ENCODE assay signal across 14 mouse cellular contexts in genomic region chr11:24094086-24094487, GRCm38 (mm10). TPM values are rescaled to one million over a fixed set of nuclear protein-coding genes. Genes with fewer than 3 reads are reported as not detected.
DNase-seq lines count a peak whose midpoint lies in the region; ATAC-seq and TF ChIP-seq lines count a peak whose summit lies in the region.
"Had no signal": no experiment of that assay in that cellular context is flagged by ENCODE, and none has a peak within 500 bp of the region (broad histone marks: within the 10 kb centered on the region; RNA-seq: fewer than 3 reads in every experiment).

No protein-coding gene starts in this region.

- H3K9me3 ChIP-seq in heart, postnatal 0 days (replicated peaks; ENCODE audit: control insufficient read depth, low read length), result no peaks in the 10 kb centered on the region
- no peaks in the 10 kb centered on the region for H3K9me3 ChIP-seq in heart, embryonic 10.5 days
- no peaks in the 10 kb centered on the region for H3K9me3 ChIP-seq in midbrain, embryonic 11.5 days (ENCODE audit: control insufficient read depth, low read length)
- H3K9me3 ChIP-seq in midbrain, embryonic 10.5 days (replicated peaks), result no peaks in the 10 kb centered on the region
- H3K9me3 ChIP-seq in forebrain, embryonic 15.5 days, result no peaks in the 10 kb centered on the region
- H3K9me3 ChIP-seq in stomach, postnatal 0 days (ENCODE audit: control insufficient read depth, low read length), result no peaks in the 10 kb centered on the region
- H3K9me3 ChIP-seq: limb, embryonic 12.5 days had no signal

- H3K4me1 ChIP-seq in heart, postnatal 0 days (ENCODE audit: control insufficient read depth, insufficient read depth), result peaks cover 14% of the 10 kb centered on the region; the same call in 1 of the 2 replicates
- peaks cover 25% of the 10 kb centered on the region for H3K4me1 ChIP-seq in heart, embryonic 10.5 days
- H3K4me1 ChIP-seq in midbrain, embryonic 11.5 days (ENCODE audit: control insufficient read depth, insufficient read depth, low read length), result peaks cover 23% of the 10 kb centered on the region
- peaks cover 51% of the 10 kb centered on the region for H3K4me1 ChIP-seq in midbrain, embryonic 10.5 days
- H3K4me1 ChIP-seq in forebrain, embryonic 15.5 days, result peaks cover 92% of the 10 kb centered on the region
- peaks cover 8% of the 10 kb centered on the region for H3K4me1 ChIP-seq in stomach, postnatal 0 days (replicated peaks; ENCODE audit: control insufficient read depth, insufficient read depth)

- 18% methylated on average over 5 of the region's 5 CpGs for WGBS in heart, postnatal 0 days
- 44% methylated on average over 5 of the region's 5 CpGs for WGBS in heart, embryonic 10.5 days
- 66% methylated on average over 5 of the region's 5 CpGs for WGBS in midbrain, embryonic 11.5 days
- WGBS in midbrain, embryonic 10.5 days, result 63% methylated on average over 5 of the region's 5 CpGs
- 36% methylated on average over 5 of the region's 5 CpGs for WGBS in forebrain, embryonic 15.5 days
- WGBS in stomach, postnatal 0 days, result 40% methylated on average over 5 of the region's 5 CpGs

- H3K4me2 ChIP-seq in heart, postnatal 0 days (ENCODE audit: low read depth, low read length), result peak overlapping the region; percentile 45
- no peak overlapping the region for H3K4me2 ChIP-seq in midbrain, embryonic 11.5 days
- peak overlapping the region; percentile 47 for H3K4me2 ChIP-seq in forebrain, embryonic 15.5 days (replicated peaks)
- no peak overlapping the region for H3K4me2 ChIP-seq in stomach, postnatal 0 days (replicated peaks; ENCODE audit: low read depth)

- no peak for TF ChIP-seq EP300 in heart, postnatal 0 days (IDR thresholded peaks at IDR 0.05; ENCODE audit: low read depth)
- no peak for TF ChIP-seq EP300 in stomach, postnatal 0 days (optimal IDR thresholded peaks at IDR 0.05)

- H3K27me3 ChIP-seq in heart, postnatal 0 days (ENCODE audit: control insufficient read depth, insufficient read depth, low read length), result no peaks in the 10 kb centered on the region
- no peaks in the 10 kb centered on the region for H3K27me3 ChIP-seq in heart, embryonic 10.5 days (ENCODE audit: insufficient read depth, poor library complexity, severe bottlenecking)
- H3K27me3 ChIP-seq in midbrain, embryonic 11.5 days (ENCODE audit: control insufficient read depth, insufficient read depth, low read length), result no peaks in the 10 kb centered on the region
- H3K27me3 ChIP-seq in midbrain, embryonic 10.5 days (ENCODE audit: low read depth, poor library complexity, severe bottlenecking), result peaks cover 50% of the 10 kb centered on the region
- H3K27me3 ChIP-seq in forebrain, embryonic 15.5 days, result no peaks in the 10 kb centered on the region
- no peaks in the 10 kb centered on the region for H3K27me3 ChIP-seq in stomach, postnatal 0 days (ENCODE audit: control insufficient read depth, insufficient read depth, low read length)
- H3K27me3 ChIP-seq: limb, embryonic 12.5 days had no signal

- intact Hi-C loops in gastrocnemius, postnatal 36 days (cut with DNase I), result no loop called here

- ATAC-seq in heart, postnatal 0 days (ENCODE audit: insufficient read depth, low read depth), result peak; percentile 51; the same call in 1 of the 2 replicates
- ATAC-seq in midbrain, embryonic 11.5 days (ENCODE audit: low FRiP score), result no peak
- ATAC-seq in forebrain, embryonic 15.5 days (replicated peaks), result 0 out of 2 replicates have a peak, but pooled peaks have one; percentile 2
- peak; percentile 35 for ATAC-seq in stomach, postnatal 0 days (ENCODE audit: low FRiP score, low TSS enrichment)

- 0 out of 2 replicates have a peak overlapping the region, but pooled peaks have one; percentile 5 for H3K9ac ChIP-seq in heart, postnatal 0 days (replicated peaks; ENCODE audit: low read depth, low read length)
- no peak overlapping the region for H3K9ac ChIP-seq in midbrain, embryonic 11.5 days (ENCODE audit: low read length)
- H3K9ac ChIP-seq in forebrain, embryonic 15.5 days (replicated peaks), result peak overlapping the region; percentile 48; the same call in 1 of the 2 replicates
- H3K9ac ChIP-seq in stomach, postnatal 0 days (ENCODE audit: low read length), result no peak overlapping the region
- H3K9ac ChIP-seq: limb, embryonic 12.5 days had no signal

- peak; percentile 41 for DNase-seq in heart, postnatal 0 days (ENCODE audit: low spot score)
- no peak for DNase-seq in heart, embryonic 10.5 days (ENCODE audit: low spot score)
- DNase-seq in midbrain, embryonic 11.5 days (ENCODE audit: low spot score, missing footprints), result peak; percentile 81
- DNase-seq in midbrain, embryonic 10.5 days (ENCODE audit: low spot score), result no peak
- DNase-seq in stomach, postnatal 0 days (ENCODE audit: low spot score), result no peak
- DNase-seq in gastrocnemius, postnatal 36 days, result no peak
- no peak for DNase-seq in kidney, adult 11 months
- DNase-seq: cerebellum, adult 8-10 months; right cerebral cortex, postnatal 4 days; thymus, adult 2 months had no signal

- H3K4me3 ChIP-seq in heart, postnatal 0 days (ENCODE audit: low read depth, low read length), result no peak overlapping the region
- no peak overlapping the region for H3K4me3 ChIP-seq in heart, embryonic 10.5 days
- no peak overlapping the region for H3K4me3 ChIP-seq in midbrain, embryonic 11.5 days (ENCODE audit: low read depth, low read length)
- H3K4me3 ChIP-seq in midbrain, embryonic 10.5 days, result no peak overlapping the region
- H3K4me3 ChIP-seq in forebrain, embryonic 15.5 days, result no peak overlapping the region
- H3K4me3 ChIP-seq in stomach, postnatal 0 days (ENCODE audit: low read depth, low read length), result no peak overlapping the region
- H3K4me3 ChIP-seq: limb, embryonic 12.5 days had no signal

- TF ChIP-seq CTCF in heart, postnatal 0 days (IDR thresholded peaks at IDR 0.05; ENCODE audit: low read depth), result peak; percentile 35
- TF ChIP-seq CTCF in stomach, postnatal 0 days (IDR thresholded peaks at IDR 0.05; ENCODE audit: low read depth), result peak; percentile 64

- H3K27ac ChIP-seq in heart, postnatal 0 days (ENCODE audit: low read depth), result peak overlapping the region; percentile 69
- no peak overlapping the region for H3K27ac ChIP-seq in heart, embryonic 10.5 days
- no peak overlapping the region for H3K27ac ChIP-seq in midbrain, embryonic 11.5 days (ENCODE audit: low read depth, low read length)
- H3K27ac ChIP-seq in midbrain, embryonic 10.5 days (replicated peaks), result no peak overlapping the region
- peak overlapping the region; percentile 95 for H3K27ac ChIP-seq in forebrain, embryonic 15.5 days (replicated peaks)
- no peak overlapping the region for H3K27ac ChIP-seq in stomach, postnatal 0 days (replicated peaks)
- H3K27ac ChIP-seq: limb, embryonic 12.5 days had no signal

- no peaks in the 10 kb centered on the region for H3K36me3 ChIP-seq in heart, postnatal 0 days (replicated peaks; ENCODE audit: control insufficient read depth, insufficient read depth, low read length)
- no peaks in the 10 kb centered on the region for H3K36me3 ChIP-seq in heart, embryonic 10.5 days
- no peaks in the 10 kb centered on the region for H3K36me3 ChIP-seq in midbrain, embryonic 11.5 days (ENCODE audit: control insufficient read depth, insufficient read depth, low read length)
- peaks cover 17% of the 10 kb centered on the region; the same call in 1 of the 2 replicates for H3K36me3 ChIP-seq in midbrain, embryonic 10.5 days
- H3K36me3 ChIP-seq in forebrain, embryonic 15.5 days, result no peaks in the 10 kb centered on the region; the same call in 1 of the 2 replicates
- no peaks in the 10 kb centered on the region for H3K36me3 ChIP-seq in stomach, postnatal 0 days (ENCODE audit: control insufficient read depth, insufficient read depth, low read length)

RNA-seq across cellular contexts. Expression of gene Bcl11a, which starts 16.2 kb away (rescaled TPM):
- total RNA-seq in heart, postnatal 0 days (2014; rRNA removed; ENCODE audit: low replicate concordance), result 4.1 and 7.1 TPM in 2 replicates
- 7.4 and 8.2 TPM in 2 replicates for polyA plus RNA-seq in heart, postnatal 0 days (2015; fragmentation: Nextera tagmentation; extraction: Ambion mirVana)
- polyA plus RNA-seq in heart, embryonic 10.5 days (2016; fragmentation: Nextera tagmentation; extraction: Ambion mirVana), result 13.5 and 23.5 TPM in 2 replicates
- polyA plus RNA-seq in midbrain, embryonic 11.5 days (2014; fragmentation: Nextera tagmentation; extraction: Ambion mirVana), result 42.5 and 44.1 TPM in 2 replicates
- polyA plus RNA-seq in midbrain, embryonic 10.5 days (2016; fragmentation: Nextera tagmentation; extraction: Ambion mirVana), result 15.8 and 33.2 TPM in 2 replicates
- polyA plus RNA-seq in forebrain, embryonic 15.5 days (2015; fragmentation: Nextera tagmentation; extraction: Ambion mirVana), result 204 and 215 TPM in 2 replicates
- 10.5 and 11.7 TPM in 2 replicates for polyA plus RNA-seq in stomach, postnatal 0 days (2015; fragmentation: Nextera tagmentation; extraction: Ambion mirVana)
- under 1 TPM; 0.05 to 0.07 TPM for total RNA-seq in gastrocnemius, postnatal 36 days (2021)

RNA-seq across cellular contexts. Expression of gene A830031A19Rik, which starts 19.2 kb away (rescaled TPM):
- total RNA-seq in heart, postnatal 0 days (2014; rRNA removed; ENCODE audit: low replicate concordance), result not detected in 2 replicates
- polyA plus RNA-seq in heart, postnatal 0 days (2015; fragmentation: Nextera tagmentation; extraction: Ambion mirVana), result not detected in 2 replicates
- polyA plus RNA-seq in heart, embryonic 10.5 days (2016; fragmentation: Nextera tagmentation; extraction: Ambion mirVana), result not detected in 2 replicates
- polyA plus RNA-seq in midbrain, embryonic 11.5 days (2014; fragmentation: Nextera tagmentation; extraction: Ambion mirVana), result not detected in 2 replicates
- polyA plus RNA-seq in midbrain, embryonic 10.5 days (2016; fragmentation: Nextera tagmentation; extraction: Ambion mirVana), result not detected in 2 replicates
- polyA plus RNA-seq in forebrain, embryonic 15.5 days (2015; fragmentation: Nextera tagmentation; extraction: Ambion mirVana), result 0.26 TPM in 1 of 2 replicates, not detected in the other
- polyA plus RNA-seq in stomach, postnatal 0 days (2015; fragmentation: Nextera tagmentation; extraction: Ambion mirVana), result 0.27 TPM in 1 of 2 replicates, not detected in the other
- total RNA-seq in gastrocnemius, postnatal 36 days (2021), result not detected
- total RNA-seq: adrenal gland, adult 18-20 months had no signal
- polyA plus RNA-seq: kidney, embryonic 14.5 days; limb, embryonic 12.5 days; thymus, adult 2 months had no signal

Comparison
In these comparisons a context has a peak if more than half of its experiments do, and no peak if none do; other contexts are left out.
1. DNase-seq: peak in heart, postnatal 0 days (single experiment) and midbrain, embryonic 11.5 days (single experiment); none in heart, embryonic 10.5 days (single experiment), midbrain, embryonic 10.5 days (single experiment), stomach, postnatal 0 days (single experiment), gastrocnemius, postnatal 36 days (0 of 2) and kidney, adult 11 months (single experiment).
2. H3K27ac ChIP-seq: peak in heart, postnatal 0 days (single experiment) and forebrain, embryonic 15.5 days (single experiment); none in heart, embryonic 10.5 days (single experiment), midbrain, embryonic 11.5 days (single experiment), midbrain, embryonic 10.5 days (single experiment) and stomach, postnatal 0 days (single experiment).
3. H3K4me2 ChIP-seq: peak in heart, postnatal 0 days (single experiment) and forebrain, embryonic 15.5 days (single experiment); none in midbrain, embryonic 11.5 days (single experiment) and stomach, postnatal 0 days (single experiment).
4. H3K9ac ChIP-seq: peak in heart, postnatal 0 days (single experiment) and forebrain, embryonic 15.5 days (single experiment); none in midbrain, embryonic 11.5 days (single experiment) and stomach, postnatal 0 days (single experiment).